Mouse (Mus musculus): ENCODE measurements around the gene Esr1. TPM values are rescaled to one million over a fixed set of nuclear protein-coding genes. Genes with fewer than 3 reads are reported as not detected.

Esr1 gene
- polyA plus RNA-seq, 1 experiment, result 0.40 TPM

DNA sequence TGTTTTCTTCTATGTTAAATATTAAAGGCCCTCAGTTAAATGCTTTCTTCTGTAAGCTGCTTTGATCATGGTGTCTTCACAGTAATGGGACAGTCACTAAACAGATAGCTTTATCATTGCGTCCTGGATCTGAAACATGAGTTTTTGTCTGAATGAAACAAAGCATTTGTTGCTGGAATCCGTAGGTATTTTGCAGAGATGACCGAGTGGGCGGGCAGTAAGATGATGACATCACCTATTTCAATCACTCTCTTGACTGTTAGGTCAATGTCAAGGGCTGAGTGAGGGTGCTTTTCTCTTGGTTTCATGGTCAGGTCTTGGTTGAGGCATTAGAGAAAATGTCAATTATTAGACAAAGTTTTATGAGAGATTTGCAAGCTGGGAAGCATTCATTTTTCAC lies 307.7 kb downstream of the Esr1 start:
- no peaks in the 10 kb centered on the region for H3K79me2 ChIP-seq (ENCODE audit: control insufficient read depth, insufficient read depth)
- H3K27me3 ChIP-seq (ENCODE audit: control insufficient read depth, insufficient read depth, insufficient read length), result no peaks in the 10 kb centered on the region
- H3ac ChIP-seq (ENCODE audit: control insufficient read depth, insufficient read length, low read depth), result no peak overlapping the region
- H3K4me3 ChIP-seq (ENCODE audit: insufficient read depth, poor library complexity, severe bottlenecking), result no peak overlapping the region
- no peaks in the 10 kb centered on the region for H3K79me3 ChIP-seq (ENCODE audit: low read depth)
- no peaks in the 10 kb centered on the region for H3K36me3 ChIP-seq (ENCODE audit: control insufficient read depth, insufficient read depth)
- TF ChIP-seq MYOG (IDR thresholded peaks at IDR 0.05; ENCODE audit: control insufficient read depth, extremely low read depth, insufficient read length), result no peak
- no peak for TF ChIP-seq MYOD1 (IDR thresholded peaks at IDR 0.05; ENCODE audit: control insufficient read depth, insufficient read length, low read depth)

DNA sequence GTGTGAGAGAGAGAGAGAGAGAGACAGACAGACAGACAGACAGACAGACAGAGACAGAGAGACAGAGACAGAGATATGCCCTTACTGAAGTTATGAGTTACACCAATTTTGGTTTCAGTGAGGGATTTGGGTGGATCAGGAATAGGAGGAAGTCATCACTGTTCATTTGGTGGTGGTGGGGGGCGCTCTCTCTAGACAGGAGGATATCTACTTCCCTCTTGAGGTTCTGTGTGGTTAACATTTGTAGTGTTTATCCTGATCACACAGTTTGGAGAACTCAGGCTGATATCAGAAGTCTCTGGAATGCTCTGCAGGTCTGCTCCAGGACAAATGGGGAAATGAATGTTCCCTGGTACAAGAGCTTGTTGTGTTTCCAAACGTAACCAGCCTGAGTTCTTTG lies 312.2 kb downstream of the Esr1 start:
- Histone ChIP-seq H3ac (ENCODE audit: control insufficient read depth, insufficient read length, low read depth) (no peak overlapping the region), H3K79me2 (ENCODE audit: control insufficient read depth, insufficient read depth) (no peaks in the 10 kb centered on the region), H3K27me3 (ENCODE audit: control insufficient read depth, insufficient read depth, insufficient read length) (no peaks in the 10 kb centered on the region), H3K36me3 (ENCODE audit: control insufficient read depth, insufficient read depth) (no peaks in the 10 kb centered on the region), H3K4me3 (ENCODE audit: insufficient read depth, poor library complexity, severe bottlenecking) (no peak overlapping the region), H3K79me3 (ENCODE audit: low read depth) (no peaks in the 10 kb centered on the region)
- TF ChIP-seq CEBPB (IDR thresholded peaks at IDR 0.05; ENCODE audit: low read depth) (no peak), MYOG (IDR thresholded peaks at IDR 0.05; ENCODE audit: control insufficient read depth, extremely low read depth, insufficient read length) (no peak), USF1 (IDR thresholded peaks at IDR 0.05; ENCODE audit: low read depth) (no peak), MYOD1 (IDR thresholded peaks at IDR 0.05; ENCODE audit: control insufficient read depth, insufficient read length, low read depth) (no peak), FOSL1 (IDR thresholded peaks at IDR 0.05; ENCODE audit: insufficient read depth, low read length, poor library complexity, severe bottlenecking) (no peak), CTCF (IDR thresholded peaks at IDR 0.05; ENCODE audit: control insufficient read depth, insufficient read depth, insufficient read length) (no peak), MAX (IDR thresholded peaks at IDR 0.05) (no peak)

DNA sequence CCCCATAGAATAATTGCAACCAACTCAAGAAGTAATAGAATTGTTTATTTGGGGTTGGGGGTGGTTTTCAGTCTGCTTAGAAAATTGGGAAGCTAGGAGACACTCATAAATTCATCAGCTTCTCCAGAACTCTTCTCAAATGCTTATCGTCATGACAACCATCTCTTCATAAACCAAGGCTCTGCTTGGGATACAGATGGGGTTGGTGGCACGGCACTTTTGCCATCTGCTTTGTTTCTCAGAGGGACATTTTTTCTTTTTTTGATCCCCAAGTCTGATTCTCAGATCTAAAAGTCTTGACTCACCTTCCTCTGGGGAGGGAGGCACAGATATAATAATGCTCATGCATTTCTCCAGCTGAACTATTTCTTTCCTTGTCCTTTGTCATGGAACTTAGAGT lies 313.0 kb downstream of the Esr1 start:
- Histone ChIP-seq H3K27me3 (ENCODE audit: control insufficient read depth, insufficient read depth, insufficient read length) (no peaks in the 10 kb centered on the region), H3K79me2 (ENCODE audit: control insufficient read depth, insufficient read depth) (no peaks in the 10 kb centered on the region), H3ac (ENCODE audit: control insufficient read depth, insufficient read length, low read depth) (no peak overlapping the region), H3K4me3 (ENCODE audit: insufficient read depth, poor library complexity, severe bottlenecking) (no peak overlapping the region), H3K79me3 (ENCODE audit: low read depth) (no peaks in the 10 kb centered on the region), H3K36me3 (ENCODE audit: control insufficient read depth, insufficient read depth) (no peaks in the 10 kb centered on the region)
- TF ChIP-seq USF1 (IDR thresholded peaks at IDR 0.05; ENCODE audit: low read depth) (no peak), MYOD1 (IDR thresholded peaks at IDR 0.05; ENCODE audit: control insufficient read depth, insufficient read length, low read depth) (no peak), FOSL1 (IDR thresholded peaks at IDR 0.05; ENCODE audit: insufficient read depth, low read length, poor library complexity, severe bottlenecking) (no peak), MAX (IDR thresholded peaks at IDR 0.05) (no peak), CEBPB (IDR thresholded peaks at IDR 0.05; ENCODE audit: low read depth) (no peak), MYOG (IDR thresholded peaks at IDR 0.05; ENCODE audit: control insufficient read depth, extremely low read depth, insufficient read length) (no peak), CTCF (IDR thresholded peaks at IDR 0.05; ENCODE audit: control insufficient read depth, insufficient read depth, insufficient read length) (no peak)

DNA sequence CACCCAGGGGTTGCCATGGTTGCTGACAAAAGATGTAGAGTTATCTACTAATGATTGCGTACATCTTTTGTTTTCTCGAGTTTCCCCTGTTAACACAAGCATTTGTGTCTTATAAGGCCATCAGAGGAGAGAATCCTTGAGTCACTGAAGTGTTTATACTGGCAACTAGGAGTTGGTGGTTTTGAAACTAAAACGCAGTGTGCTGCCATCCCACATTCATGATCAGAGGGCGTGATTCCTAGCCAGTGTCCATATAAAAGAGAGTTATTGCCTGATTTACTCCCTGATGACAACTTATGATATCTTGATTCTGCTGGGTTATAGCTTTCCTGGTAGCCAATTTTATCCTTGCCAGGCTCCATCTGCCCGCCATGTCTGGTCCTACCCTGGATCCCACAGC lies 331.8 kb downstream of the Esr1 start:
- Histone ChIP-seq H3K4me3 (ENCODE audit: insufficient read depth, poor library complexity, severe bottlenecking) (no peak overlapping the region), H3K79me3 (ENCODE audit: low read depth) (no peaks in the 10 kb centered on the region), H3K36me3 (ENCODE audit: control insufficient read depth, insufficient read depth) (no peaks in the 10 kb centered on the region), H3K79me2 (ENCODE audit: control insufficient read depth, insufficient read depth) (no peaks in the 10 kb centered on the region), H3K27me3 (ENCODE audit: control insufficient read depth, insufficient read depth, insufficient read length) (no peaks in the 10 kb centered on the region), H3ac (ENCODE audit: control insufficient read depth, insufficient read length, low read depth) (no peak overlapping the region)
- TF ChIP-seq USF1 (IDR thresholded peaks at IDR 0.05; ENCODE audit: low read depth), result no peak
- TF ChIP-seq MYOG (IDR thresholded peaks at IDR 0.05; ENCODE audit: control insufficient read depth, extremely low read depth, insufficient read length), result no peak
- no peak for TF ChIP-seq FOSL1 (IDR thresholded peaks at IDR 0.05; ENCODE audit: insufficient read depth, low read length, poor library complexity, severe bottlenecking)
- TF ChIP-seq MAX (IDR thresholded peaks at IDR 0.05), result no peak

DNA sequence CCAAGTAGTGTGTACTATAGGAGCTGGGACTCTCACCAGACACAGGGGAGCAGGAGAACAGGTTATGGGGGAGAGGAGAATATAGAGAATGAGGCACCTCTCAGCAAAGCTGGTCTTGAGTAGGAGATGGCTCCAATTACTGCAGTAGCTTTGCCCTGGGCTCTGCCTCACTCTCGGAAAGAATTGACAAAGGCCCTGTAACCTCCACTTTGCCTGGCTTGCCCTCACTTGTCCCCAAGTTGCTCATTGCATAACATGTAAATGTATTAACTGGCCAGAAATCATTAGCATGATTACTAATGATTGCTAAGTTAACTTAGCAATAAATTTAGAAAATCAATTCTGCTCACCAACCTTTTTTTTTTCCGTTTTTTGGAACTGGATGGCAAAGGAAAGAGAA lies 333.3 kb downstream of the Esr1 start:
- no peaks in the 10 kb centered on the region for H3K27me3 ChIP-seq (ENCODE audit: control insufficient read depth, insufficient read depth, insufficient read length)
- H3K36me3 ChIP-seq (ENCODE audit: control insufficient read depth, insufficient read depth), result no peaks in the 10 kb centered on the region
- H3K4me3 ChIP-seq (ENCODE audit: insufficient read depth, poor library complexity, severe bottlenecking), result no peak overlapping the region
- TF ChIP-seq CTCF (IDR thresholded peaks at IDR 0.05; ENCODE audit: control insufficient read depth, insufficient read depth, insufficient read length), result no peak
- no peak for TF ChIP-seq MAX (IDR thresholded peaks at IDR 0.05)
- TF ChIP-seq USF1 (IDR thresholded peaks at IDR 0.05; ENCODE audit: low read depth), result no peak
- no peak for TF ChIP-seq MYOD1 (IDR thresholded peaks at IDR 0.05; ENCODE audit: control insufficient read depth, insufficient read length, low read depth)
- no peak for TF ChIP-seq MYOG (IDR thresholded peaks at IDR 0.05; ENCODE audit: control insufficient read depth, extremely low read depth, insufficient read length)
- TF ChIP-seq CEBPB (IDR thresholded peaks at IDR 0.05; ENCODE audit: low read depth), result no peak
- TF ChIP-seq FOSL1 (IDR thresholded peaks at IDR 0.05; ENCODE audit: insufficient read depth, low read length, poor library complexity, severe bottlenecking), result no peak
- H3ac ChIP-seq (ENCODE audit: control insufficient read depth, insufficient read length, low read depth), result no peak overlapping the region
- no peaks in the 10 kb centered on the region for H3K79me2 ChIP-seq (ENCODE audit: control insufficient read depth, insufficient read depth)
- no peaks in the 10 kb centered on the region for H3K79me3 ChIP-seq (ENCODE audit: low read depth)

DNA sequence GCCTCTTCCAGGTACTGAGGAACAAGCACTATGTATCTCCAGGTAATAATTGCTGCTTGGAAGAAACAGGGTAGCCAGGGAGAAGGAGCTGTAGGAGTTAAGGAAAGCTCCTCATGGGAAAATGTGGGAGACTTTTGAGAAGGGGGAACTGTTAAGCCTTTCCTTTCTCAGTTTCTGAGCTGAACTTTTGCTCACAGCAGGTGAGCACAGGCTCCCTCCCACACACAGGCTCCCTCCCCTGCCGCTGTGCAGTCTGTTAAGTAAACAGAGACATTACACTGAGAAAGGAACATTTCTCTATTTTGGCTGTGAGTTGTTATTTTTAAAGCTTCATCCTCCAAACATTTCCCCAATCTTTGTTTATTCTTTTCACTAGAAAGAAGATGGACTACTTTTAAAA lies 354.4 kb downstream of the Esr1 start:
- no peak for TF ChIP-seq MYOG (IDR thresholded peaks at IDR 0.05; ENCODE audit: control insufficient read depth, extremely low read depth, insufficient read length)
- TF ChIP-seq USF1 (IDR thresholded peaks at IDR 0.05; ENCODE audit: low read depth), result no peak
- no peak for TF ChIP-seq CEBPB (IDR thresholded peaks at IDR 0.05; ENCODE audit: low read depth)
- no peak for TF ChIP-seq FOSL1 (IDR thresholded peaks at IDR 0.05; ENCODE audit: insufficient read depth, low read length, poor library complexity, severe bottlenecking)
- no peak for TF ChIP-seq MYOD1 (IDR thresholded peaks at IDR 0.05; ENCODE audit: control insufficient read depth, insufficient read length, low read depth)
- TF ChIP-seq CTCF (IDR thresholded peaks at IDR 0.05; ENCODE audit: control insufficient read depth, insufficient read depth, insufficient read length), result no peak
- TF ChIP-seq MAX (IDR thresholded peaks at IDR 0.05), result no peak
- Histone ChIP-seq H3K79me3 (ENCODE audit: low read depth) (no peaks in the 10 kb centered on the region), H3K27me3 (ENCODE audit: control insufficient read depth, insufficient read depth, insufficient read length) (no peaks in the 10 kb centered on the region), H3K79me2 (ENCODE audit: control insufficient read depth, insufficient read depth) (no peaks in the 10 kb centered on the region), H3ac (ENCODE audit: control insufficient read depth, insufficient read length, low read depth) (no peak overlapping the region), H3K36me3 (ENCODE audit: control insufficient read depth, insufficient read depth) (no peaks in the 10 kb centered on the region), H3K4me3 (ENCODE audit: insufficient read depth, poor library complexity, severe bottlenecking) (no peak overlapping the region)
